Mouse (Mus musculus): Measurements from ENCODE around the gene Ikzf1.

- TF ChIP-seq CTCF (IDR thresholded peaks at IDR 0.05; ENCODE audit: control insufficient read depth, insufficient read depth, insufficient read length), result no peak
- no peak for TF ChIP-seq MYOG (IDR thresholded peaks at IDR 0.05; ENCODE audit: control insufficient read depth, extremely low read depth, insufficient read length)
- TF ChIP-seq MYOD1 (IDR thresholded peaks at IDR 0.05; ENCODE audit: control insufficient read depth, insufficient read length, low read depth), result no peak
Measured at GRCm38 (mm10) chr11:11691324-11692058, 6.7 kb downstream of the Ikzf1 start.

Data from C2C12 (cell line).